Mouse (Mus musculus): ENCODE data around the gene Ntn4.

Gene Ntn4

GRCm38 (mm10) chr10:93641821-93642746 lies 1.6 kb downstream of the Ntn4 start:
- DNase-seq, result peak; percentile 87 to 91

DNA sequence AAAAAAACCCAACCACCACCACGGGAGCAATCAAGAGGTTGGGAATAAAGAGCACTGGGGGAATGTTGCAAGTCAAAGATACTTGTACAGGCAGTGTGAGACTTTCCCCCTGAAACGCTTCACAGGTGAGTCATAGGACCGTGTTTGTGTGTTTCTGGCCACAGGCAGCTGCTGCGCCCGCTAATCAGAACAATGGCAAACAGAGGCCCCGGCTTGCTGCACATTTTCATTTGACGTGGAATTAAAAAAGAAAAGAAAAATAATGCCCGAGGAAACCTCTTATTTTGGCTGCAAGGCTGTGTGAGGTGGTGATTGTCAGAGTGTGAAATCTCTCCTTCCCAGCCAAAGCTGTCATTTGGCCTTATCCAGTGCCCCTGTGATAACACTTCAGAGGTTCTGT lies 2.4 kb downstream of the Ntn4 start:
- DNase-seq, result peak; percentile 57 to 66

DNA sequence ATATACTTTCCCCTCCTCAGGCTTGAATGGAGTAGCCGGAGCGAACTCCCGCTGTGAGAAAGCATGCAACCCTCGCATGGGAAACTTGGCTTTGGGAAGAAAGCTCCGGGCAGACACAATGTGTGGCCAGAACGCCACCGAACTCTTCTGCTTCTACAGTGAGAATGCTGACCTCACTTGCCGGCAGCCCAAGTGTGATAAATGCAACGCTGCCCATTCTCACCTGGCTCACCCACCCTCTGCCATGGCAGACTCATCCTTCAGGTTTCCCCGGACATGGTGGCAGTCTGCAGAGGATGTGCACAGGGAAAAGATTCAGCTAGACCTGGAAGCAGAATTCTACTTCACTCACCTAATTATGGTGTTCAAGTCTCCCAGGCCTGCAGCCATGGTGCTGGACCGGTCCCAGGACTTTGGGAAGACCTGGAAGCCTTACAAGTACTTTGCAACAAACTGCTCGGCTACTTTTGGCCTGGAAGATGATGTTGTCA lies 4.0 kb downstream of the Ntn4 start:
- peak; percentile 68 to 74 for DNase-seq

- peak in 1 of 2 experiments; percentile 15 for DNase-seq
Observed at GRCm38 (mm10) chr10:93647655-93648561, 7.4 kb downstream of the Ntn4 start.

- DNase-seq, result no peak
Observed at GRCm38 (mm10) chr10:93648598-93649102, 8.2 kb downstream of the Ntn4 start.

DNA sequence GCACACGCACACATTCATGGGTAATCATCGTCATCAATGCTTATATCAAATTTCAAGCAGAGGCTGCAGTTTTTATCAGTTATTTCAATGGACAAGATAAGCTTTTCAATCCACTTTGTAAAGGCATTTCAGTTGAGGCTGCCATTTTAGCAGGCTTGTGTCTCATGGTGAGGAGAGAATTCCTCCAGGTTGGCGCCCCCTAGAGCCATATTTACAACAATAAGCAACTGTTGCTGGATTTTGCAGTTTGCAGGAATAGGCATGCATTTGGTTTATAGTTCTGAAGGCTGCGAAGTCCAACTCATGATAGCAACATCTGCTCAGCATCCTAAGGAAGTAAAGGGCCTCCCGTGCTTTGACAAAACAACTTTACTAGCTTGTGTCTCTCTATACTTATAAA lies 8.6 kb downstream of the Ntn4 start:
- peak in 1 of 2 experiments; percentile 64 for DNase-seq

- peak; percentile 64 to 85 for DNase-seq
Observed at GRCm38 (mm10) chr10:93649600-93649999, 9.1 kb downstream of the Ntn4 start.

GRCm38 (mm10) chr10:93653322-93653721 lies 12.8 kb downstream of the Ntn4 start:
- DNase-seq, result no peak

DNA sequence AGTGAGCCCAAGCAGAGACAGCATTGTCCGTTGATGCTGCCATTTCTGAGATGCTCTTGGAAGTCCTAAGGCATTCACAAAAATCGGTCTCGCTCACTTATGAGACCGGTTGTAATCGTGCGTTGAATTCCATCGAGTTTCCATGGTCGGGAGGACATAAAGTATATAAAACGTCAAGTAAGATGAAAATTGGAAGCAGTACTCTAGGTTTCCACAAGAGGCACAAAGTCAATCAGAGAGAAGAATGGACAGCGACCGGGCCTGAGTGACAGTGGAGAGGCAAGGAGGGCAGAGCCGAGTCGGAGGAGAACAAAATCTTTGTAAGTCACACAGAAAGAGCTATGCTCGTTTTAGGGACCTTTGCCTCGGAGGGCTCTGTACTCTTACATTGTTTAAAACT lies 14.9 kb downstream of the Ntn4 start:
- no peak for DNase-seq

DNA sequence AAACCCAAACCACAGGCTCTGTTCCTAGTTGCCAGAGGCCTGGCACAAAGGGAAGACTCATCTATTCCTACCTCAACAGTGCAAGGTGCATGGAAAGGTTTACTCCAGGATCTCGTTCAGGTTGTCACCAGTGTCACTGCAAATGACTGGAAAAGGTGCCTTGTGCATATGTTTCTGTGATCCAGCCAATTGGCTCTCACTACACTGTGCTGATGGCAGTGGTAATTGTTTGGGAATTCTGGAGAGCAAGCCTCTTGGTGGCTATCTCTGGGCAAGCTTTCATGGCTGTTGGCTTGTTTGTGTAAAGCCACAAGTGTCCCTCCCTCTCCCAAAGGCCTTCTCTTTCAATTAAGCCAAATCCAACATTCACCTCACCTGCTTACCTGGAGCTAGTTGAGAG lies 19.3 kb downstream of the Ntn4 start:
- no peak for DNase-seq

- no peak for DNase-seq
Observed at GRCm38 (mm10) chr10:93661348-93661991, 21.0 kb downstream of the Ntn4 start.

DNA sequence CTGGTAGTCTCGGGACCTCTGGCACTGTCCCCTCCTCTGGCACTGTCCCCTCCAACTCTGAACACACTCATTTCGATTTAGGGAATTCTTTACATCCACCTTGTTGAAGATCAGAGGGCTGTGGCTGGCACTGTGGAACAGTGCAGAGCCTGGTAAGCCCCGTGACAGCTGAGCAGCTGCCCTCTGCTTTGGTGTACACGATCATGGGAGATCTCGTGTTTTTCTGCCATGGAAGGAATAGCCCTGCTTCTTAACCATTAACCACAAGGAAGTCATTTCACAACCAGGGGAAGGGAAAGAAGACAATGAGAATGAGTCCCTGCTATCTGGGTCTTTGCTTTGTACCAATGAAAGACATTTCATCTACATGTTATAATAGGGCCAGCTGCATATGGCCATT lies 21.5 kb downstream of the Ntn4 start:
- DNase-seq, result no peak

DNA sequence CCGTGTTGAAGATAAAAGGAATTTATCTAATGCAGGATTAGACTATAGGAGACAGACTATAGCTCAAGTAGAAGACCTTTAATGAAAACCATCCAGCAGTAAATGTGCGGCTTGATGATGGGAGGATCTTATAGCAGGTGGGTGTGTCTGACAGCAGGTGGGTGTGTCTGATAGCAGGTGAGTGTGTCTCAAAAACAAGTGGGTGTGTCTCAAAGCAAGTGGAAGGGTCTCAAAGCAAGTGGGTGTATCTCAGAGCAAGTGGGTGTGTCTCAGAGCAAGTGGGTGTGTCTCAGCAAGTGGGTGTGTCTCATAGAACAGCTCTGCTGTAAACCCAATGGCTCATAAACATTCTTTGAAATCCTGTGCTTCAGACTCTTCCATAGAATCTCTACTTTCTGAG lies 25.7 kb downstream of the Ntn4 start:
- DNase-seq, result no peak

DNA sequence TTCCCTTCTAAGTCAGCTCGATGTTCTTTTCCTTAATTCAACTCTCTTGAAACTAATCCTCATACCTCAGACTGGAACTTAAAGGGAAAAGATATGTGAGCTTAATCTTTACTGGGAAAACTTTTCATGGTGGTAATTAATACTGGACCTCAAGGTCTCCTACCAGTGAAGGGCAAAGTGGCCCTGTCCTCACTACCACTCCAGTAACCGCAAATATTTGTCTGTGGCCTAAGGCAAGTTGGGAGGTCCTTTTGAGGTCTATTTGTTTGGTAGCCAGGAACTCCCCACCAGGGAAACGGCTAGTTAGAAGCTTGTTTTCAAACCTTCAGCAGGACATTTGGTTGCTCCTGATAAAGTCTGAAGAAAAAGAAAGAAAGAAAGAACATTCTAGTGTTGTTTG lies 26.5 kb downstream of the Ntn4 start:
- no peak for DNase-seq

GRCm38 (mm10) chr10:93672646-93673479 lies 32.4 kb downstream of the Ntn4 start:
- DNase-seq, result no peak

DNA sequence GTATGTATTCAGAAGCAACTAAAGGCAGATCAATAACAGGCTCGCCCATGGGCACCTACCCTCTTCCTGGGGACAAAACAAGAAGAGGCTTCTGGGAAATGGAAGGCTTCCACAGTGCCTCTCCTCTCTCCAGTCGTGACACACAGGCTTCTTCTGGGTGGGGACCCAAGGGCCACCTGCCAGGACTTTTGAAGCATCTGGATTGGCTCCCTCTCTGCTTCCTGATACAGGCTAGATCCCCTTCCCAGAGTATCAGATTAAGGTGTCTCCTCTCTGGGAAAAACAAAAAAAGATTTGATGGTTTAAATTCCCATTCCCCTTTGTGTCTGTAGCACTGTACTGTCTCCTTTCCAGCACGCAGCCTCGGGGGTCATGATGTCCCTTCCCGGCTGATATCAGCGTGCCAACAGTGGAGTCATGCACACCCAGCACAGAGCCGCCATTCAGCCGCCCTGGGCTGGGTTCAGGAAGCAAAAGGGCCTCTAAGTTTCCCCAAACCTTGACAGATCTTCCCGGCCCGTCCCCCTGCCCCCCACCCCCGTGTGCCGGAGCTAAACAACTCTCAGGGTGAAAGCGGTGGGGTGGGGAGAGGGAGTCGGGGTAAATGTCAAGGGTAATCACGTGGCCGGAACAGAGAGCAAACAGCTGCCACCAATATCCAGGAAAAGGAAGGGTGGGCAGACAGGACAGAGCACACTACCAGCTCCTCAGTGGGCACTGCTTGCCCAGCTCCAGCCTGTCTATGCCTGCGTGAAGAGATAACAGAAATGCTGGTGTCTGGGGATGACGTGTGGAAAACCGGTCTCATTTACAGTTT lies 38.9 kb downstream of the Ntn4 start:
- DNase-seq, result no peak

DNA sequence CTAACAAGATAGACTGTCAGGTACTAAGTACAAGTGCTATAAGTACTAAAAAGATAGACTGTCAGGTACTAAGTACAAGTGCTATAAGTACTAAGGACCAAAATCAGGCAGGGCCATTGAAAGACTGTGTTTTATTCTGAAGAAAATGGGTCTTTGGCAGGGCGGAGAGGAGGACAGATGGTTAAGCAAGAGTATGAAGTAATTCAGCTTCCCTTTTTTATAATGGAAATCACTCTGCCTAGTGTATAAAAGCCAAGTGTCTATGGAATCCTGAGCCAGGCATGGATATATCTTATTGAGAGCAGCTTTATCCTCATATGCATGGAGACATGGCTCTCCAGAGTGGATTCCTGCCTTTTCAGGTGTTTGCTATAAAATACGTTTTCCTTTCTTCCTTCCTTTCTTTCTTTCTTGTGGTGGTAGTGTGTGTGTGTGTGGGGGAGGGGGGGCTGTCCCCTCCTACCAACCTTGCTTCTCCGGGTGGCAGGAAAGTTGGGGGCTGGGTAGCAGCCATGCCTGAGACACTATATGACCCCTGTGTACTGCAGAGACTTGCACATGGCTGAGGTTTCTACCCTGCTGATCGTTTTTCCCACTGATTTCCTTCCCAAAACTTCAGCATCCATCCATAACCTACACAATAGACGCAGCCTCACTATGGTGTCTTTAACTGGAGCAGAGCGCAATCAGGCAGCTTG lies 40.3 kb downstream of the Ntn4 start:
- DNase-seq, result no peak

DNA sequence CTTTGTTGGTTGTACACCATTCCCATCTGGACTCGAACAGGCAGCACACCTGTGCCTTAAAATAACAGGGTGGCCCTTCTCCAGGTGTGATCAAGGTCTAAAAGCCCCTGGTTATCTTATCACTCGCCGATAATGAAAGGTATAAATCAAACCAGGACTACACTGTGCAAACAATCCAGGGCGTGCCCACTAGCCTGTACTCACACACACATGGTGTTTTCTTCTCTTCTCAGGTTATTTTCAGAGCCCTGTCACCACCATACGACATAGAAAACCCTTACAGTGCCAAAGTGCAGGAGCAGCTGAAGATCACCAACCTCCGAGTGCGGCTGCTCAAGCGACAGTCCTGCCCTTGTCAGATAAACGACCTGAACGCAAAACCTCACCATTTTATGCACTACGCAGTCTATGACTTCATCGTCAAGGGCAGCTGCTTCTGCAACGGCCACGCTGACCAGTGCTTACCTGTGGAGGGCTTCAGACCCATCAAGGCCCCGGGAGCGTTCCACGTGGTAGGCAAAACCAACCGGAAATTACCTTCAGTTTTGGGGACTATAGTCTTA lies 41.8 kb downstream of the Ntn4 start:
- no peak for DNase-seq

DNA sequence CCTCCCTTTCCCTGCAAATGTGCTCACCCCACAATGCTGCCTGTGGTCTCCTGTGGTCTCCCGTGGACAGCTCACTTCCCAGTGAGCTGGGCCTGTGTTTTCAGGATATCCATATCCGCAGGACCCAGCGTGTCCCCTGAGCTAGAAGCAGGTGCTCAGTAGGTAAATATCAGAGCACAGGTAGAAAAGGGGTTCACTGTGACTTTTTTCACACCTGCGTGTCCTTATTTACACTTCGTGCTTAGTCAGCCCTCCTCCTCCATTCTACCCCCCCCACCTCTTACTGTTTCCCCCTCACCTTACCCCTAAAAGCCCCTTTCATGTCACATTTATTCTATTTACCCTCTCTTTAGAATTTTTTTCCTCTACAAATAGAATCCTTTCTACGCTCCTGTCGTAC lies 42.7 kb downstream of the Ntn4 start:
- DNase-seq, result no peak

DNA sequence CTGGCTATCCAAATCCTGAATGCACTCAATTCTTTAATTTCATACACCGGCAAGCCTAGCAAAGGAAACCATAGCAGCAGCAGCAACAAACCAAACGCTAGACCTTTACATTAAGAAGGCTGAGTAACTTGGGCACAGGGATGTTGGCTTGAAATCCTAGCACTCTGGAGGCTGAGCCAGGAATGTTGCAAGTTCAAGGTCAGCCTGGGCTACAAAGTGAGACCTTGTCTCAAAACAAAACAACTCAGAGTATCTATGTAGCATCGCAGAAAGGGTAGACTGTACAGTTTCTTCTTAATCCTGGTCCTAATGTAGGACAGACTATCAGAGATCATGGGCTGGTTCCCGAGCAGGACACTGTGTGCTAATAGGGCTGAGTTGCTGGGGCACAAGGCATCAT lies 43.4 kb downstream of the Ntn4 start:
- DNase-seq, result no peak
